Comparison of ENCODE assay signal across 8 mouse cellular contexts in genomic region chr15:99198761-99199160, GRCm38 (mm10). TPM values are rescaled to one million over a fixed set of nuclear protein-coding genes. Genes with fewer than 3 reads are reported as not detected.
A peak's percentile ranks its signal among the peaks of the same experiment; 100 is the strongest.
DNase-seq lines count a peak whose midpoint lies in the region; ATAC-seq and TF ChIP-seq lines count a peak whose summit lies in the region.

No protein-coding gene starts in this region.

- TF ChIP-seq EP300 in liver, postnatal 0 days (IDR thresholded peaks at IDR 0.05; ENCODE audit: low read depth), result no peak

- no peak for TF ChIP-seq POLR2A in cerebellum, adult 2 months (IDR thresholded peaks at IDR 0.05; ENCODE audit: borderline replicate concordance, insufficient read depth, low read length)

- TF ChIP-seq CTCF in liver, postnatal 0 days (IDR thresholded peaks at IDR 0.05; ENCODE audit: low read depth), result peak; percentile 56
- TF ChIP-seq CTCF in cerebellum, adult 2 months (IDR thresholded peaks at IDR 0.05; ENCODE audit: borderline replicate concordance, insufficient read depth, low read depth, low read length), result no peak

- H3K4me1 ChIP-seq in liver, postnatal 0 days (ENCODE audit: insufficient read depth), result no peaks in the 10 kb centered on the region
- no peaks in the 10 kb centered on the region for H3K4me1 ChIP-seq in liver, embryonic 12.5 days
- peaks cover 4% of the 10 kb centered on the region; the same call in 1 of the 2 replicates for H3K4me1 ChIP-seq in cerebellum, adult 2 months (ENCODE audit: control insufficient read depth, insufficient read depth, low read length)

- no peak for ATAC-seq in liver, postnatal 0 days
- ATAC-seq in liver, embryonic 12.5 days, result no peak

- H3K9ac ChIP-seq in liver, postnatal 0 days (replicated peaks), result no peak overlapping the region
- H3K9ac ChIP-seq in liver, embryonic 12.5 days, result no peak overlapping the region

- H3K36me3 ChIP-seq in liver, postnatal 0 days (replicated peaks; ENCODE audit: insufficient read depth, low read length), result no peaks in the 10 kb centered on the region; the same call in 1 of the 2 replicates
- peaks cover 30% of the 10 kb centered on the region for H3K36me3 ChIP-seq in liver, embryonic 12.5 days

- DNase-seq in heart, adult 8-10 months (ENCODE audit: low spot score), result peak; percentile 14
- no peak for DNase-seq in heart, adult 11 months
- DNase-seq in liver, postnatal 0 days, result peak; percentile 30
- DNase-seq in MN1 (ENCODE audit: low spot score), result peak; percentile 62
- DNase-seq in kidney, postnatal 10 days, result peak; percentile 79
- no peak for DNase-seq in cerebellum, adult 2 months
- DNase-seq in T-cell, adult 2 months (ENCODE audit: low spot score), result no peak

- H3K4me2 ChIP-seq in liver, postnatal 0 days (ENCODE audit: low read depth, low read length), result no peak overlapping the region
- H3K4me2 ChIP-seq in liver, embryonic 12.5 days, result no peak overlapping the region

- no peaks in the 10 kb centered on the region for H3K9me3 ChIP-seq in liver, postnatal 0 days (ENCODE audit: low read length)
- H3K9me3 ChIP-seq in liver, embryonic 12.5 days (replicated peaks), result no peaks in the 10 kb centered on the region

- no peaks in the 10 kb centered on the region for H3K27me3 ChIP-seq in liver, postnatal 0 days (ENCODE audit: insufficient read depth, low read length)
- H3K27me3 ChIP-seq in liver, embryonic 12.5 days (replicated peaks), result no peaks in the 10 kb centered on the region
- no peaks in the 10 kb centered on the region; the same call in 1 of the 2 replicates for H3K27me3 ChIP-seq in cerebellum, adult 2 months (ENCODE audit: control insufficient read depth, insufficient read depth, low read length)

- H3K27ac ChIP-seq in liver, postnatal 0 days (ENCODE audit: low read depth), result no peak overlapping the region
- no peak overlapping the region for H3K27ac ChIP-seq in liver, embryonic 12.5 days
- H3K27ac ChIP-seq in cerebellum, adult 2 months (ENCODE audit: insufficient read depth, low read length), result no peak overlapping the region

- no peak overlapping the region for H3K4me3 ChIP-seq in liver, postnatal 0 days (ENCODE audit: low read depth, low read length)
- H3K4me3 ChIP-seq in liver, embryonic 12.5 days, result no peak overlapping the region
- H3K4me3 ChIP-seq in cerebellum, adult 2 months (replicated peaks; ENCODE audit: insufficient read depth, low read depth, low read length), result no peak overlapping the region

RNA-seq across cellular contexts. Expression of gene Kcnh3, which starts 25.9 kb away (rescaled TPM):
- under 1 TPM in 3 of 4 experiments, not detected in 1; 0.17 to 0.69 (median 0.22) TPM for total RNA-seq in heart, adult 8-10 months (2022)
- 0.05 and 0.07 TPM in 2 replicates for polyA plus RNA-seq in liver, postnatal 0 days (2015; fragmentation: Nextera tagmentation; extraction: Ambion mirVana)
- 0.10 TPM in 1 of 2 replicates, not detected in the other for polyA plus RNA-seq in liver, embryonic 12.5 days (2016; fragmentation: Nextera tagmentation; extraction: Ambion mirVana)
- polyA plus RNA-seq in cerebellum, adult 2 months (2012; rRNA removed), result 5.0 and 7.0 TPM in 2 replicates

RNA-seq across cellular contexts. Expression of gene Mcrs1, which starts 53.0 kb away (rescaled TPM):
- 10 to 100 TPM; 39.9 to 47.1 (median 44.3) TPM for total RNA-seq in heart, adult 8-10 months (2022)
- 25.1 and 27.2 TPM in 2 replicates for polyA plus RNA-seq in liver, postnatal 0 days (2015; fragmentation: Nextera tagmentation; extraction: Ambion mirVana)
- polyA plus RNA-seq in liver, embryonic 12.5 days (2016; fragmentation: Nextera tagmentation; extraction: Ambion mirVana), result 71.8 and 77.0 TPM in 2 replicates
- polyA plus RNA-seq in cerebellum, adult 2 months (2012; rRNA removed), result 84.9 and 94.4 TPM in 2 replicates

Comparison
In these comparisons a context has a peak if more than half of its experiments do, and no peak if none do; other contexts are left out.
1. DNase-seq: peak in heart, adult 8-10 months (single experiment), liver, postnatal 0 days (single experiment), MN1 (single experiment) and kidney, postnatal 10 days (single experiment); none in heart, adult 11 months (single experiment), cerebellum, adult 2 months (0 of 2) and T-cell, adult 2 months (single experiment).